8 mouse cellular contexts compared by ENCODE assay signal in genomic region chr13:58117318-58118017, GRCm38 (mm10). TPM values are rescaled to one million over a fixed set of nuclear protein-coding genes. Genes with fewer than 3 reads are reported as not detected.
DNase-seq lines count a peak whose midpoint lies in the region; ATAC-seq lines count a peak whose summit lies in the region.

No protein-coding gene starts in this region.

- H3K27me3 ChIP-seq in forebrain, embryonic 11.5 days (ENCODE audit: control insufficient read depth, insufficient read depth, low read length) = no peaks in the 10 kb centered on the region
- no peaks in the 10 kb centered on the region for H3K27me3 ChIP-seq in forebrain, embryonic 13.5 days

- 70% methylated on average over 8 of the region's 8 CpGs for WGBS in forebrain, embryonic 11.5 days
- 63% methylated on average over 8 of the region's 8 CpGs for WGBS in forebrain, embryonic 13.5 days

- H3K9ac ChIP-seq in forebrain, embryonic 11.5 days (ENCODE audit: low read length) = no peak overlapping the region
- H3K9ac ChIP-seq in forebrain, embryonic 13.5 days = no peak overlapping the region

- H3K4me1 ChIP-seq in forebrain, embryonic 11.5 days (replicated peaks; ENCODE audit: control insufficient read depth, insufficient read depth, low read length) = peaks cover 8% of the 10 kb centered on the region; the same call in 1 of the 2 replicates
- H3K4me1 ChIP-seq in forebrain, embryonic 13.5 days = peaks cover 14% of the 10 kb centered on the region

- intact Hi-C loops in heart, postnatal 36 days (cut with DNase I) = loop anchor here (1.0 kb wide), 2 partner anchors 86 to 105 kb away; no protein-coding TSS in a partner anchor

- H3K9me3 ChIP-seq in forebrain, embryonic 11.5 days (ENCODE audit: control insufficient read depth, low read length) = no peaks in the 10 kb centered on the region
- no peaks in the 10 kb centered on the region for H3K9me3 ChIP-seq in forebrain, embryonic 13.5 days (replicated peaks)

- H3K4me2 ChIP-seq in forebrain, embryonic 11.5 days (ENCODE audit: low read depth, low read length, severe bottlenecking) = no peak overlapping the region
- H3K4me2 ChIP-seq in forebrain, embryonic 13.5 days = no peak overlapping the region

- DNase-seq in forebrain, embryonic 11.5 days (ENCODE audit: low spot score) = peak; percentile 73
- peak; percentile 41 to 45 for DNase-seq in monocyte, adult 2 months (ENCODE audit: low read depth in 1 of 2, low spot score in 2 of 2)
- peak; percentile 39 for DNase-seq in cerebellum, adult 9-10 months
- peak; percentile 75 to 79 for DNase-seq in heart, postnatal 36 days
- DNase-seq in lung, postnatal 4 days = peak; percentile 74 to 87
- DNase-seq in thymus, adult 18-20 months = peak; percentile 43 to 56

- no peak overlapping the region for H3K4me3 ChIP-seq in forebrain, embryonic 11.5 days (ENCODE audit: low read depth, low read length)
- H3K4me3 ChIP-seq in forebrain, embryonic 13.5 days = no peak overlapping the region

- no peaks in the 10 kb centered on the region for H3K36me3 ChIP-seq in forebrain, embryonic 11.5 days (ENCODE audit: control insufficient read depth, insufficient read depth, low read length)
- no peaks in the 10 kb centered on the region for H3K36me3 ChIP-seq in forebrain, embryonic 13.5 days (ENCODE audit: poor library complexity, severe bottlenecking)

- no peak for ATAC-seq in forebrain, embryonic 11.5 days (replicated peaks; ENCODE audit: low FRiP score)
- ATAC-seq in forebrain, embryonic 13.5 days = no peak
- no peak for ATAC-seq in monocyte, adult 5-6 weeks (replicated peaks; ENCODE audit: insufficient number of reproducible peaks, low FRiP score, low TSS enrichment, poor library complexity, severe bottlenecking)

- no peak overlapping the region for H3K27ac ChIP-seq in forebrain, embryonic 11.5 days (ENCODE audit: low read depth, low read length)
- H3K27ac ChIP-seq in forebrain, embryonic 13.5 days = no peak overlapping the region

RNA-seq across cellular contexts. Expression of gene Klhl3, which starts 4.1 kb away (rescaled TPM):
- polyA plus RNA-seq in forebrain, embryonic 11.5 days (2014; fragmentation: Nextera tagmentation; extraction: Ambion mirVana) = 3.1 TPM in 2 replicates
- 5.6 and 6.7 TPM in 2 replicates for polyA plus RNA-seq in forebrain, embryonic 13.5 days (2015; fragmentation: Nextera tagmentation; extraction: Ambion mirVana)
- total RNA-seq in monocyte, adult 5-6 weeks (2017) = 0.19 to 0.29 TPM in 2 of 3 replicates, not detected in the other
- total RNA-seq in heart, postnatal 36 days (2021) = 1 to 10 TPM; 1.7 to 2.5 TPM

RNA-seq across cellular contexts. Expression of gene Hnrnpa0, which starts 10.9 kb away (rescaled TPM):
- 50.5 and 51.2 TPM in 2 replicates for polyA plus RNA-seq in forebrain, embryonic 11.5 days (2014; fragmentation: Nextera tagmentation; extraction: Ambion mirVana)
- polyA plus RNA-seq in forebrain, embryonic 13.5 days (2015; fragmentation: Nextera tagmentation; extraction: Ambion mirVana) = 73.6 and 81.0 TPM in 2 replicates
- 47.3 to 65.4 TPM (median 52.6 TPM) in 3 replicates for total RNA-seq in monocyte, adult 5-6 weeks (2017)
- total RNA-seq in heart, postnatal 36 days (2021) = 10 to 100 TPM; 62.0 to 76.3 TPM

RNA-seq across cellular contexts. Expression of gene Idnk, which starts 40.0 kb away (rescaled TPM):
- 41.6 and 45.8 TPM in 2 replicates for polyA plus RNA-seq in forebrain, embryonic 11.5 days (2014; fragmentation: Nextera tagmentation; extraction: Ambion mirVana)
- polyA plus RNA-seq in forebrain, embryonic 13.5 days (2015; fragmentation: Nextera tagmentation; extraction: Ambion mirVana) = 66.5 and 73.2 TPM in 2 replicates
- total RNA-seq in monocyte, adult 5-6 weeks (2017) = 42.7 to 88.2 TPM (median 44.6 TPM) in 3 replicates
- 10 to 100 TPM; 25.0 to 26.6 TPM for total RNA-seq in heart, postnatal 36 days (2021)
